Mouse (Mus musculus) adrenal gland, adult 2 months (tissue): Measurements from ENCODE around the gene Rnaseh2c. TPM values are rescaled to one million over a fixed set of nuclear protein-coding genes. Genes with fewer than 3 reads are reported as not detected.
A peak's percentile ranks its signal among the peaks of the same experiment; 100 is the strongest.

ENCODE experiments used
- DNase-seq: peaks from one replicate; pipeline ENCODE4 v3.0.0; 2021
- polyA plus RNA-seq: library from polyadenylated mRNA; depleted of rRNA; stranded (reverse); fragments of >200 nt; gene quantifications from 2 replicates; pipeline ENCODE4 v1.2.3, GENCODE M21; 2012
- total RNA-seq, 2 experiments: library from RNA; stranded (reverse); gene quantifications; 2 replicates each; pipeline ENCODE4 v1.2.3; 2021

Gene Rnaseh2c
- total and polyA plus RNA-seq, 3 experiments = 99.7 to 147 (median 109) TPM

- DNase-seq = no peak
Observed at GRCm38 (mm10) chr19:5632120-5632519, 30.4 kb downstream of the Rnaseh2c start.

- no peak for DNase-seq
Observed at GRCm38 (mm10) chr19:5636036-5636570, 34.4 kb downstream of the Rnaseh2c start.

DNA sequence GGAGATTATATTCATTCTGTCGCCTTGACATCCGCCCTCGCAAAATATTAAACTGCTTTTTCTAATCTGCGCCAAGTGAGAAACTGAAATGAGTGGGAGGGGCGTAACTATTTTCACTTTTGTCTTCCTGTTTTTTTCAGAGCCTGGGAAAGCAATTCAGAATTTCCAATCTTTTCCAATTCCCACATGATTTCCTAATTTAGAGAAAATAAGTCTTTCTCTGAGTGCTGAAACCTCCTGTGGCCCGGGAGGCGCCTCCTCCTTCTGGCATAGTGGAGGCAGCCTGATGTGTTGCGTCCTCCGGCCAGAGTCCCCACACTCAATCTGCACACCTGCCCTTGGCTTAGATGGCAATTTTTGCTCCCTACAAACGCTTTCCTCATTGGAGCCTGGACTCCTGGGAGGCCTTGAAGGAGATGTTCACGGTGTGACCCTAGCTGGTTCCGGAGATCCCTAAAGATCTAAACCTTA is 34.9 kb downstream of the Rnaseh2c start:
- no peak for DNase-seq

- peak; percentile 98 for DNase-seq
Observed at GRCm38 (mm10) chr19:5637069-5638047, 35.7 kb downstream of the Rnaseh2c start, which contains the start of gene Rela. Gene Rela, plus strand, starts transcription at chr19:5637483.

DNA sequence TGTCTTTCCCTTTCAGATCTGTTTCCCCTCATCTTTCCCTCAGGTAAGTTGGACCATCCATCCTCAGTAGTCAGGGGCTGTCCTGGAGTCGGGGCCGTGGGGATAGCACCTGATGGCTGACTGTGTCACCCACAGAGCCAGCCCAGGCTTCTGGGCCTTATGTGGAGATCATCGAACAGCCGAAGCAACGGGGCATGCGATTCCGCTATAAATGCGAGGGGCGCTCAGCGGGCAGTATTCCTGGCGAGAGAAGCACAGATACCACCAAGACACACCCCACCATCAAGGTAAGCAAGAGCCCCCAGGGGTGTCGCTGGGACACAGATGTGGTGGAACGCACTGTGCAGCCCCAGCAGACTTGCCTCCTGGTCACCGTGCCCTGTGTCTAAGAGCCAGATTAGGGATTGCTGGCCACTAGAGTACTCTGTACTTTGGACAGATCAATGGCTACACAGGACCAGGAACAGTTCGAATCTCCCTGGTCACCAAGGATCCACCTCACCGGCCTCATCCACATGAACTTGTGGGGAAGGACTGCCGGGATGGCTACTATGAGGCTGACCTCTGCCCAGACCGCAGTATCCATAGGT is 36.8 kb downstream of the Rnaseh2c start:
- DNase-seq = no peak

DNA sequence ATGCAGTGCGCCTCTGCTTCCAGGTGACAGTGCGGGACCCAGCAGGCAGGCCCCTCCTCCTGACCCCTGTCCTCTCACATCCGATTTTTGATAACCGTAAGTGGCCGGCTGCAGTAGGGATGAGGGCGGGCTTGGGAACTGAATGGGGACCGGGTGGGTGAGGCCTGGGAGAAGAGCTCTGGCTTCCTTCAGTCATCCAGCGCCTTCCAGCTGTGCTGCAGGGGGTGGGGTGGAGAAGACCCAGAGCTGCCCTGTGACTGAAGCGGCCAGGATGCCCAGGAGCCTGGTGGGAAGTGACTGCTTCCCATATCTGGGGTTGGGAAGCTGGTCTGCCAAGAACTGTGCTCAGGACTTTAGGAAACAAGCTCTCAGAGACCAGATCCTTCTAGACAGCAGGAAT is 38.7 kb downstream of the Rnaseh2c start:
- peak; percentile 50 for DNase-seq

DNA sequence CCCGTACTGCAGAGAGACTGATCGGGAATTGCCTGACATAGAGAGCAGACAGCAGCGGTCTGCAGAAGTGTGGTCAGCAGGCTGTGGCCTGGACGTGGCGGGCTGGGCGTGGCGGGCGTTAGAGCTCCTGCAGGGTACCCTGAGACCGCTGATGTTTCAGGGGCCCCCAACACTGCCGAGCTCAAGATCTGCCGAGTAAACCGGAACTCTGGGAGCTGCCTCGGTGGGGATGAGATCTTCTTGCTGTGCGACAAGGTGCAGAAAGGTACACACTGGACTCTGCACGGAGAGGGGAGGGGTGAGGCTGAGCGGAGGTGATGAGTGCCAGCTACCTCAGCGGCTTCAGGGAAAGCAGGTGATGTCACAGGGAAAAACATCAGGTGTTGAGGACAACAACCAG is 39.3 kb downstream of the Rnaseh2c start:
- DNase-seq = no peak

GRCm38 (mm10) chr19:5641641-5642040 is 40.0 kb downstream of the Rnaseh2c start:
- DNase-seq = no peak

GRCm38 (mm10) chr19:5645280-5645679 is 43.6 kb downstream of the Rnaseh2c start:
- no peak for DNase-seq

DNA sequence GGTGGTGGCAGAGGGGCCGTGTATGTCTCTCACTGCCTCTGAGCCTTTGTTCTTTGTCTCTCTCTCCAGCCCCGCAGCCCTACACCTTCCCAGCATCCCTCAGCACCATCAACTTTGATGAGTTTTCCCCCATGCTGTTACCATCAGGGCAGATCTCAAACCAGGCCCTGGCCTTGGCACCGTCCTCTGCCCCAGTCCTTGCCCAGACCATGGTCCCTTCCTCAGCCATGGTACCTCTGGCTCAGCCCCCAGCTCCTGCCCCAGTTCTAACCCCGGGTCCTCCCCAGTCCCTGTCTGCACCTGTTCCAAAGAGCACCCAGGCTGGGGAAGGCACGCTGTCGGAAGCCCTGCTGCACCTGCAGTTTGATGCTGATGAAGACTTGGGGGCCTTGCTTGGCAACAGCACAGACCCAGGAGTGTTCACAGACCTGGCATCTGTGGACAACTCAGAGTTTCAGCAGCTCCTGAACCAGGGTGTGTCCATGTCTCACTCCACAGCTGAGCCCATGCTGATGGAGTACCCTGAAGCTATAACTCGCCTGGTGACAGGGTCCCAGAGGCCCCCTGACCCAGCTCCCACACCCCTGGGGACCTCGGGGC is 45.2 kb downstream of the Rnaseh2c start:
- DNase-seq = no peak

- DNase-seq = no peak
Observed at GRCm38 (mm10) chr19:5647791-5648190, 46.1 kb downstream of the Rnaseh2c start.

DNA sequence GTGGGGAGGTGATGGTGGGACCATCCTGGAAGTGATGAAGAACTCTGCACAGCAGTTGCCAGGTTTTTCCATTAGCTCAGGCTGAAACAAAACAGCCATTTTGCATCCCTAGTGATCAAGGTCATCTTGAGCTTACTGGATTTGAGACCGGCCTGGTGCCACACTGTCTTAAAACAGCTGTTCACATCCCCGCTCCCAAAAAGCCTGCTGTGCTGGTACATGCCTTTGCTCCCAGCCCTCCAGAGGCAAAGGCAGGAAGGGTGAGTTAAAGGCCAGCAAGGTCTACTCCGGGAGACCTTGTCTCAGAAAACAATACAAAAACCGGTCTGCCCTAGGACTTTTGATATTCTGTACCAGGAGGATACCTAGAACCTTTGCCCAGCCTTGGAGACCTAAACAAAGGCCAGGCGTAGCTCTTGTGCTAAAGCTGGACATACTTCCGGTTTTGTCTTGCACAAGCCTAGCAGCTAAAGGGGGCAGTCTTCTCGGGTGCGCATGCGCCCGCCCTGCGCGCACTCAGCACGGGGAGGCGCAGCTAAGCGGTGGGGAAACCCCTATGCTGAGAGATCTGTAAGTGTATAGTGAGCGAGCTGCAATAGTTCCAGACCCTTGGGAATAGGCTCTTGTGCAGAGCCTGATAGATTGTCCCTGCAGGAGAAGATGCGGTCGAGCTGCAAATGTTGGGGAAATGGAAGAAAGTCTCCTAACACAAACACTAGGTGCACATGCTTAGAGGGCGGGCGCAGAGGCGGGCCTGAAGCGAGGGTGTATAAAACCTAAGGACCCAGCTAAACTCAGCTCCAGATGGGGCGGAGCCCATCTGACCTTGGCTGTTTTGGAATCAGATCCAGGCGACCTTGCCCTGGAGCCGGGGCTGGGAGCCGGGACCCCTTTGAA is 47.0 kb downstream of the Rnaseh2c start:
- peak; percentile 92 for DNase-seq

- DNase-seq = peak; percentile 64
Observed at GRCm38 (mm10) chr19:5649298-5649741, 47.6 kb downstream of the Rnaseh2c start.

DNA sequence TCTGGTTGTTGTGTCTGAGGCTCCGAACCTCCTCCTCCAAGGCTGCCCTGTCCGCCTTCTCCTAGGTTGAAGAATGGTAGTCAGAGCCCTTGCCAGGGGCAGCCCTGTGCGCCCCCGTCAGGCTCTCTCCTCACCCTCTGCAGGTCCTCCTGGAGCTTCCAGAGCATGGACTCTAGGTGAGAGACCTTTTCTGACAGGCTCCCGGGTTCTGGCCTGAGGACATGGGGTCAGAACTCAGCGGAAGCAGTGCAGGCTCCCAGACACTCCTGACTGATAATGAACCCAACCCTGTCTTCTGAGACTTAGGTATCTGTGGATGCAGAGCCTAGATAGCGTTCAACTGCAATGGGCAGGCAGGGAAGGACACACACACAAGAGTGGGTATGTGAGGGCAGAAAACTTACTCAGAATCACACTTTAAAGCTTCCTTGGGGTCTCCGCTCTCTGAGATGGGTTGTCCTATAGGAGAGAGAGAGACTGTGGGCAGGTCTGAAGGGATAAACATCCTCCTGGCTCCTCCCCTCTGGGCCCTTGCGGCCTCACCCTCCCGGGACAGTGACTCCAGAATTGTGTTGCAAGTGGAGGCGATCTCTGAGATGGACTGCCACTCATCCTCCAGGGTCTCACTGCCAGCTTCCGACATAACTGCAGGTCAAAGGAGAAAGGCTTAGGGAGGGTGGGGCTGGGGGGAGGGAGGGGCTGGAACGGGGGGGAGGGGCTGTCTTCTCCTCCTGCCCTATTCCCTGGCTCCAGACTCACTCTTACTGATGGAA is 50.0 kb downstream of the Rnaseh2c start:
- DNase-seq = no peak

GRCm38 (mm10) chr19:5652570-5652969 is 50.9 kb downstream of the Rnaseh2c start:
- DNase-seq = no peak

GRCm38 (mm10) chr19:5653969-5654719 is 52.5 kb downstream of the Rnaseh2c start:
- DNase-seq = peak; percentile 63

DNA sequence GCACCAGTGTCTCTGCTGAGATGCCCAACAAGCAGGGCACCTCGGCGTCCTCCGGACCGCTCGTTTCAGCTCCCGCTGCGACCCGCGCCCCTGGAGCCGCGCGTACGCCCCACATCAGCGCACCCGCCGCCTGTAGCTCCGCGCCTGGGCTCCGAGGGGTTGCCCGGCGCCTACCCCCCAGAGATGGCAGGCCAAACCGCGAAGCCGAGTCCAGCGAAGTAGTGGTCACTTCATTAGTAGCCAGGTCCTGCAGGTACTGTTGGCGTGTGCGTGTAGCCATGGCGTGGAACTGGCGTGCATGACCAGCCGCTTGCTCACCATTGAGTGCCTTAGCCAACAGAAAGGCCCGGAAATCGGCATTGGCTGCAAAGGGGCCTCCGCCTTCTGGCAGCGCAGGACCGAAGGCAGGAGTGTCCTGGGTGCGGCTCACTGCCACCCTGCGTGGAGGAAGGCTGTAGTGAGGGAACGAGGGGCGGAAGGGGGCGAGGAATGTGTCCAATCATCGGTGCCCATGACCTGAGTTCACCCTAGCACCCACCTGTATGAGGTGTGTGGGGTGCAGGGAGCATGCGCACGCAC is 53.1 kb downstream of the Rnaseh2c start:
- no peak for DNase-seq
